8 mouse cellular contexts compared by ENCODE assay signal in genomic region chr7:44304775-44305641, GRCm38 (mm10). TPM values are rescaled to one million over a fixed set of nuclear protein-coding genes. Genes with fewer than 3 reads are reported as not detected.
DNase-seq lines count a peak whose midpoint lies in the region; ATAC-seq lines count a peak whose summit lies in the region.

No protein-coding gene starts in this region.

- peak overlapping the region; percentile 77 for H3K27ac ChIP-seq in brown adipose tissue, adult 24 weeks (replicated peaks; ENCODE audit: low read depth, low read length)
- peak overlapping the region; percentile 83 for H3K27ac ChIP-seq in heart, embryonic 13.5 days (replicated peaks)
- H3K27ac ChIP-seq in liver, embryonic 12.5 days, result peak overlapping the region; percentile 77
- peak overlapping the region; percentile 95 for H3K27ac ChIP-seq in stomach, embryonic 15.5 days

- no peaks in the 10 kb centered on the region for H3K4me1 ChIP-seq in brown adipose tissue, adult 24 weeks (ENCODE audit: control insufficient read depth, insufficient read depth, insufficient read length, low read length)
- peaks cover 14% of the 10 kb centered on the region for H3K4me1 ChIP-seq in heart, embryonic 13.5 days
- peaks cover 26% of the 10 kb centered on the region for H3K4me1 ChIP-seq in liver, embryonic 12.5 days
- H3K4me1 ChIP-seq in stomach, embryonic 15.5 days, result peaks cover 18% of the 10 kb centered on the region

- peaks cover 54% of the 10 kb centered on the region for H3K27me3 ChIP-seq in heart, embryonic 13.5 days (replicated peaks)
- H3K27me3 ChIP-seq in liver, embryonic 12.5 days (replicated peaks), result peaks cover 50% of the 10 kb centered on the region
- no peaks in the 10 kb centered on the region for H3K27me3 ChIP-seq in stomach, embryonic 15.5 days (replicated peaks)

- H3K36me3 ChIP-seq in heart, embryonic 13.5 days, result no peaks in the 10 kb centered on the region
- no peaks in the 10 kb centered on the region for H3K36me3 ChIP-seq in liver, embryonic 12.5 days
- no peaks in the 10 kb centered on the region for H3K36me3 ChIP-seq in stomach, embryonic 15.5 days

- H3K4me2 ChIP-seq in heart, embryonic 13.5 days, result peak overlapping the region; percentile 84
- H3K4me2 ChIP-seq in liver, embryonic 12.5 days, result peak overlapping the region; percentile 86
- peak overlapping the region; percentile 79 for H3K4me2 ChIP-seq in stomach, embryonic 15.5 days

- DNase-seq in CD4-positive, CD25-positive, alpha-beta regulatory T cell, adult 2 months (ENCODE audit: low read depth, low spot score), result peak; percentile 99
- peak; percentile 97 for DNase-seq in fat pad, adult 2 months (ENCODE audit: extremely low read depth, low read depth, low spot score)
- DNase-seq in kidney, postnatal 10 days, result peak; percentile 97
- DNase-seq in natural killer cell, adult 2 months (ENCODE audit: low spot score in 2 of 2), result peak; percentile 98

- ATAC-seq in heart, embryonic 13.5 days (ENCODE audit: extremely low read depth, insufficient number of reproducible peaks, low FRiP score, low TSS enrichment), result peak; percentile 91
- ATAC-seq in liver, embryonic 12.5 days, result peak; percentile 90
- peak; percentile 94 for ATAC-seq in stomach, embryonic 15.5 days (ENCODE audit: insufficient read depth, low FRiP score, low read depth)

- peak overlapping the region; percentile 78 for H3K4me3 ChIP-seq in brown adipose tissue, adult 24 weeks (ENCODE audit: insufficient read depth, low read depth, low read length)
- H3K4me3 ChIP-seq in heart, embryonic 13.5 days, result peak overlapping the region; percentile 70
- H3K4me3 ChIP-seq in liver, embryonic 12.5 days, result peak overlapping the region; percentile 66
- peak overlapping the region; percentile 77 for H3K4me3 ChIP-seq in stomach, embryonic 15.5 days (replicated peaks)

- 1% methylated on average over 49 of the region's 49 CpGs for WGBS in heart, embryonic 13.5 days
- under 1% methylated on average over 49 of the region's 49 CpGs for WGBS in liver, embryonic 12.5 days (ENCODE audit: insufficient replicate concordance)
- under 1% methylated on average over 49 of the region's 49 CpGs for WGBS in stomach, embryonic 15.5 days

- H3K9me3 ChIP-seq in heart, embryonic 13.5 days, result no peaks in the 10 kb centered on the region
- H3K9me3 ChIP-seq in liver, embryonic 12.5 days (replicated peaks), result no peaks in the 10 kb centered on the region
- no peaks in the 10 kb centered on the region for H3K9me3 ChIP-seq in stomach, embryonic 15.5 days

- H3K9ac ChIP-seq in heart, embryonic 13.5 days, result peak overlapping the region; percentile 92
- H3K9ac ChIP-seq in liver, embryonic 12.5 days, result peak overlapping the region; percentile 68
- peak overlapping the region; percentile 94 for H3K9ac ChIP-seq in stomach, embryonic 15.5 days

RNA-seq across cellular contexts. Expression of gene Clec11a, which starts 1.7 kb away (rescaled TPM):
- polyA plus RNA-seq in brown adipose tissue, adult 24 weeks (2012; ENCODE audit: insufficient read depth, insufficient read length, missing spikeins), result 1.4 and 1.8 TPM in 2 replicates
- 0.67 and 0.71 TPM in 2 replicates for polyA plus RNA-seq in heart, embryonic 13.5 days (2015; fragmentation: Nextera tagmentation; extraction: Ambion mirVana)
- 0.50 and 0.55 TPM in 2 replicates for polyA plus RNA-seq in liver, embryonic 12.5 days (2016; fragmentation: Nextera tagmentation; extraction: Ambion mirVana)
- 5.1 and 6.9 TPM in 2 replicates for polyA plus RNA-seq in stomach, embryonic 15.5 days (2015; fragmentation: Nextera tagmentation; extraction: Ambion mirVana)

RNA-seq across cellular contexts. Expression of gene Shank1, which starts 5.0 kb away (rescaled TPM):
- 0.59 and 1.0 TPM in 2 replicates for polyA plus RNA-seq in brown adipose tissue, adult 24 weeks (2012; ENCODE audit: insufficient read depth, insufficient read length, missing spikeins)
- 0.62 and 0.80 TPM in 2 replicates for polyA plus RNA-seq in heart, embryonic 13.5 days (2015; fragmentation: Nextera tagmentation; extraction: Ambion mirVana)
- 0.10 and 0.18 TPM in 2 replicates for polyA plus RNA-seq in liver, embryonic 12.5 days (2016; fragmentation: Nextera tagmentation; extraction: Ambion mirVana)
- 2.2 TPM in 2 replicates for polyA plus RNA-seq in stomach, embryonic 15.5 days (2015; fragmentation: Nextera tagmentation; extraction: Ambion mirVana)

RNA-seq across cellular contexts. Expression of gene Gm15517, which starts 43.8 kb away (rescaled TPM):
- polyA plus RNA-seq in brown adipose tissue, adult 24 weeks (2012; ENCODE audit: insufficient read depth, insufficient read length, missing spikeins), result not detected in 2 replicates
- polyA plus RNA-seq in heart, embryonic 13.5 days (2015; fragmentation: Nextera tagmentation; extraction: Ambion mirVana), result not detected in 2 replicates
- not detected in 2 replicates for polyA plus RNA-seq in liver, embryonic 12.5 days (2016; fragmentation: Nextera tagmentation; extraction: Ambion mirVana)
- not detected in 2 replicates for polyA plus RNA-seq in stomach, embryonic 15.5 days (2015; fragmentation: Nextera tagmentation; extraction: Ambion mirVana)

RNA-seq across cellular contexts. Expression of gene Acp4, which starts 47.8 kb away (rescaled TPM):
- polyA plus RNA-seq in brown adipose tissue, adult 24 weeks (2012; ENCODE audit: insufficient read depth, insufficient read length, missing spikeins), result not detected in 2 replicates
- polyA plus RNA-seq in heart, embryonic 13.5 days (2015; fragmentation: Nextera tagmentation; extraction: Ambion mirVana), result not detected in 2 replicates
- not detected in 2 replicates for polyA plus RNA-seq in liver, embryonic 12.5 days (2016; fragmentation: Nextera tagmentation; extraction: Ambion mirVana)
- not detected in 2 replicates for polyA plus RNA-seq in stomach, embryonic 15.5 days (2015; fragmentation: Nextera tagmentation; extraction: Ambion mirVana)

RNA-seq across cellular contexts. Expression of gene 2410002F23Rik, which starts 58.5 kb away (rescaled TPM):
- 5.5 and 5.7 TPM in 2 replicates for polyA plus RNA-seq in brown adipose tissue, adult 24 weeks (2012; ENCODE audit: insufficient read depth, insufficient read length, missing spikeins)
- polyA plus RNA-seq in heart, embryonic 13.5 days (2015; fragmentation: Nextera tagmentation; extraction: Ambion mirVana), result 85.1 and 87.1 TPM in 2 replicates
- polyA plus RNA-seq in liver, embryonic 12.5 days (2016; fragmentation: Nextera tagmentation; extraction: Ambion mirVana), result 64.3 and 66.7 TPM in 2 replicates
- 120 and 139 TPM in 2 replicates for polyA plus RNA-seq in stomach, embryonic 15.5 days (2015; fragmentation: Nextera tagmentation; extraction: Ambion mirVana)

Comparison
In these comparisons a context has a peak if more than half of its experiments do, and no peak if none do; other contexts are left out.
1. Peak in every context shown above with its lines: DNase-seq, ATAC-seq, H3K4me3 ChIP-seq and H3K27ac ChIP-seq.